Mouse (Mus musculus): ENCODE measurements around the gene Sema4c.

DNA sequence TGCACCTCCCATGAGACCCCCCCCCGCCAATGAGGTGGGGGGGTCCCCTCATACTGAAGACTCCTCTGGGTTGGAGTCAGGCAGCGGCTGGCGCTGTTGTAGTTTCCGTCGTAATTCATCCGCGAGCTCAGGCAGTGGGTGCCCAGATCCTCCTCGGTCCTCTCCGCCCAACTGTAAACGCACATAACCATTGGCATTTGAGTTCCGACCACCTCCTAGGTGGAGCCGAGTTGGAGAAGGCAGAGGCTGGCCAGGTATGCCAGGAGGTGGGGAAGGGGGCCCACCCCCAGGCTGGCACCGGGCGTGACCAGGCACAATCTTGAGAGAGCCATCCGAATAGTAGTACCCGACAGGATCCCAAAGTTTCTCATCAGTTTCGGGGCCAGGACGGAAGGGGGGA is 8.7 kb downstream of the Sema4c start:
- TF ChIP-seq EP300 (IDR thresholded peaks at IDR 0.05; ENCODE audit: low read depth in 1 of 2, low read length in 2 of 2) (no peak), POLR2A (IDR thresholded peaks at IDR 0.05; ENCODE audit: control insufficient read depth in 1 of 2, insufficient read depth in 1 of 2, low read depth in 1 of 2, low read length in 2 of 2, poor library complexity in 1 of 2) (no peak), ELF1 (IDR thresholded peaks at IDR 0.05; ENCODE audit: low read depth, low read length) (no peak), CTCF (IDR thresholded peaks at IDR 0.05 in 2 of 3, conservative IDR thresholded peaks at IDR 0.05 in 1 of 3; ENCODE audit: control insufficient read depth in 1 of 3, insufficient read depth in 1 of 3, low read depth in 2 of 3, low read length in 3 of 3, poor library complexity in 1 of 3, severe bottlenecking in 1 of 3) (no peak), UBTF (IDR thresholded peaks at IDR 0.05; ENCODE audit: borderline replicate concordance, insufficient read depth, low read depth, low read length) (no peak), POLR2AphosphoS5 (IDR thresholded peaks at IDR 0.05; ENCODE audit: borderline replicate concordance, low read depth, low read length) (no peak), SIN3A (IDR thresholded peaks at IDR 0.05; ENCODE audit: low read length) (no peak), MAFK (IDR thresholded peaks at IDR 0.05; ENCODE audit: borderline replicate concordance, low read depth, low read length) (no peak), CHD2 (IDR thresholded peaks at IDR 0.05; ENCODE audit: low read length) (no peak), RAD21 (IDR thresholded peaks at IDR 0.05; ENCODE audit: low read depth, low read length) (no peak)
